Mouse (Mus musculus) bone marrow macrophage, adult 2 months (primary cell): ENCODE measurements around the gene Alas2. TPM values are rescaled to one million over a fixed set of nuclear protein-coding genes. Genes with fewer than 3 reads are reported as not detected.

ENCODE experiments used
- H3K27ac ChIP-seq: 2 replicates; pipeline ENCODE4 v1.5.1; 2012; ENCODE audit warnings: low read depth, low read length; ENCODE audit not compliant: insufficient read depth
- H3K4me1 ChIP-seq: 2 replicates; pipeline ENCODE4 v1.6.1; 2012; ENCODE audit warnings: low read length; ENCODE audit not compliant: control insufficient read depth, insufficient read depth
- H3K4me3 ChIP-seq: 2 replicates; pipeline ENCODE4 v1.5.1; 2012; ENCODE audit warnings: mild to moderate bottlenecking, low read length, moderate library complexity; ENCODE audit not compliant: insufficient read depth
- CTCF ChIP-seq: IDR thresholded peaks from 2 replicates; pipeline ENCODE4 v1.5.1; 2012; ENCODE audit warnings: low read depth, mild to moderate bottlenecking, low read length, moderate library complexity
- POLR2A ChIP-seq: IDR thresholded peaks from 2 replicates; pipeline ENCODE4 v1.6.1; 2012; ENCODE audit warnings: mild to moderate bottlenecking, low read depth, low read length, borderline replicate concordance
- polyA plus RNA-seq: library from polyadenylated mRNA; stranded (reverse); fragments of >200 nt; gene quantifications from 2 replicates; pipeline ENCODE4 v1.2.4, GENCODE M21; 2012; ENCODE audit not compliant: missing spikeins, insufficient read depth, insufficient read length

Alas2 gene
- polyA plus RNA-seq, 1 experiment = not detected

DNA sequence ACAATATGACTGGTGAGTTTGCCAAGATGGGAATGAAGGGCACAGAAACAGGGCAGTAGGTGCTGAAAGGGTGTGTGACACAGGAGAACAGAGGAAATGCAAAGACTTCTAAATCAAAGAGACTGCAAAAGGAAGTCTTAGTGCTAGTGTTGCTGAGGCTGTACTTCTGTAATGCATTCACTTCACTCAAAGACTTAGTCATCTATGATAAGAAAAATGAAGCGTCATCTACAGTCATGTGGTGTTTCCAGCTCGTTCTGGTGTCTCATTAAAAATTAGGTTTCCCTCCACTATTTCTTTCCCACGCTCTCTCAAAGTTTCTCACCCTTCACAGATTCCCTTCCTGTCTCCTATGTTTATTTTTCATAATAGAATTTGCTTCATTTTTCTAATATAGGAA, 6.9 kb downstream of the Alas2 start:
- Histone ChIP-seq H3K4me1 (no peaks in the 10 kb centered on the region), H3K4me3 (no peak overlapping the region), H3K27ac (no peak overlapping the region)
- TF ChIP-seq CTCF (no peak), POLR2A (no peak)

DNA sequence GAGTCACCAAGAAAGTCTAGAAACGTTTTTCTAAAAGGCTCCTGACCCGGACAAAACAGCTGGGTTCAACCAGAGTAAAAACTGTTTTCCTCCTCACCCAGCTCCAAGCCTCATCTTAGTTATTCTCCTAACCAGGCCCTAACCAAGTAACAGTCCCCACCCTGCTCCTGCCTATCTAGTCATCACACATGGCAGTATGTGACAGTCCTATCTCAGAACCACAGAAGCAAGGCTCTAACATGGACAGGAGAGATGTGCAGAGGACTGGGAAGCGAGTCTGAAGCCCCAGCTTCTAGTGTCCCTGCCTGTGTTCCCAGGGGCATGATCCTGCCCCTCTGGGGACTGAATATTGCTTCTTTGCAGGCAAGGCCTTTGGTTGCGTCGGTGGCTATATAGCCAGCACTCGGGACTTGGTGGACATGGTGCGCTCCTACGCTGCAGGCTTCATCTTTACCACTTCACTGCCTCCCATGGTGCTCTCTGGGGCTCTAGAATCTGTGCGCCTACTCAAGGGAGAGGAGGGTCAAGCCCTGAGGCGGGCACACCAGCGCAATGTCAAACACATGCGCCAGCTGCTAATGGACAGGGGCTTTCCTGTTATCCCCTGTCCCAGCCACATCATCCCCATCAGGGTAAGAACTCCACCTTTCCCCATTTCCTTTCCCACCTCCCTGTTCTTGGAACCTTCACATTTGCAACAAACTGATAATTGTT, 17.6 kb downstream of the Alas2 start:
- H3K27ac ChIP-seq = no peak overlapping the region
- TF ChIP-seq CTCF (no peak), POLR2A (no peak)
- H3K4me3 ChIP-seq = no peak overlapping the region
- H3K4me1 ChIP-seq = no peaks in the 10 kb centered on the region

DNA sequence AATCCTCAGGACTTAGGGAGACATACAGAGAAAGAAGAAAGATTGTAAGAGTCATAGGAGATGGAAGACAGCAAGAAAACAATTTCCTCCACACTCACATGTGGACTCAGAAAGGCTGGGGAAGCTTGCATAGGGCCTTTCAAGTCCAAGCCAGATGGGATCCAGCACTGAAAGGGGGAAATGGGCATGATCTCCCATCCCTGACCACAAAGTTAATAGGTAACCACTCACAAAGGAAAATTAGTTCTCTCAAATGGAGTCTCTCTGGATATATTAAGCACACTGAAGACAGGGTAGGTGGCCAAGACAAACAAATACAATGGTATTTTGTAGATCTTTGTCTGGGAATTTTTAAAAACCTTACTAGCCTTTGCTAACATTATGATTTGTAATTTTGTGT, 34.7 kb downstream of the Alas2 start:
- Histone ChIP-seq H3K4me3 (no peak overlapping the region), H3K4me1 (no peaks in the 10 kb centered on the region), H3K27ac (no peak overlapping the region)
- TF ChIP-seq CTCF = no peak
- no peak for TF ChIP-seq POLR2A

DNA sequence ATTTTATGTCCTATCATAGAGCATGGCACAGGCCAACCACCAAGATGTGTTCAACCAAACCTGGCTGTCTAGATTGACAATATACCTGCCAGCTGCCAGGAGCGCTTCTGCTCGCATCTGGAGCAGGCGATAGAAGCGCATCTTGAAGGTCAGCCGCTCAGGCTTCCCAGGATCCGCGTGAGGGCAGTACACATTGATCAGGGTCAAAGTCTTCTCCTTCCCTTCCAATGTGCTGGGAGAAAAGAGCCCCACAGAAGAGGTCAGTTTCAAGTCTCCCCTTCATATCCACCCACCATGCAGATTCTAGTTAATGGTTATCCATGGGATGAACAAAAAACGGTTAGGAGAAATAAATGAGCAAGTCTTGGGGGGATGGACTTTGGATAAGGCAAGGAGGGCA, 37.9 kb downstream of the Alas2 start:
- Histone ChIP-seq H3K27ac (no peak overlapping the region), H3K4me3 (no peak overlapping the region), H3K4me1 (no peaks in the 10 kb centered on the region)
- TF ChIP-seq POLR2A (no peak), CTCF (no peak)

DNA sequence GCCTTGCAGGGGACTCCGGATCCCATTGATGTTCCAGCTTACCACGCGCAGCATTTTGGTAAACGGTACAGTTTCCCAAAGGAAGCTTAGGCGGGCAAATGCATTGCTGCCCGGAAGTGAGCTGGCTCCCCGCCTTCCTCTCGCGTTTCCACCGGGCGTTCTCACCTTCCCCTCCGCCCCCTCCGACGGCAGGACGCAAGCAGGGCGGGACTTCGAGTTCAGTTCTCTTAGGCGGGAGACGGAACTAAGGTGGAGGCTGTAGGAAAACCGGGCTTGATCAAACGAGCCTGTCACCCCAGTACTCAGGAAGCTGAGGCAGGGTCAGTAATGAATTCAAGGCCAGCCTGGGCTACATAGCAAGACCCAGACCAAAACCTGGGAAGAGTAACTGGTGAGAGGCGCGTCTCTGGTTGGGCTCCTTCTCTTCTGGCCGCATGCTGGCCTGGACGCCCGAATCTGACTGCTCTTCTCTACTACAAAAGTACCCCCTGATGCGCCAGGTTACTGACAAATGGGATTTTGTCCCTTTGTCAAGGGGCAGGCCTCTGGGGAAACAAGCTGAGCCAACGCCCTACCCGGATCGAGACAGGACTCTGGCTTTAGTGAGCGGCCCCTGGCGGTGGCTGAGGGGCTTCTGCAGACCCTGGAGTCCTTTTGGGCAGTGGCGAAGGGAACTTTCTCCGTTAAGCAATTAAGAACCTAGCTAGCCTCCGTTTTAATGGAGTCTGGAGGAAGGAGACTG, 41.0 kb downstream of the Alas2 start, which contains the start of gene Pfkfb1:
TSS of gene Pfkfb1 (plus strand) at position 207 of the 742 bp plus-strand sequence.
- Histone ChIP-seq H3K4me1 (no peaks in the 10 kb centered on the region), H3K4me3 (peak within 1 kb of the TSS; percentile 71), H3K27ac (peak within 1 kb of the TSS; percentile 60)
- no peak for TF ChIP-seq POLR2A
- TF ChIP-seq CTCF = no peak

DNA sequence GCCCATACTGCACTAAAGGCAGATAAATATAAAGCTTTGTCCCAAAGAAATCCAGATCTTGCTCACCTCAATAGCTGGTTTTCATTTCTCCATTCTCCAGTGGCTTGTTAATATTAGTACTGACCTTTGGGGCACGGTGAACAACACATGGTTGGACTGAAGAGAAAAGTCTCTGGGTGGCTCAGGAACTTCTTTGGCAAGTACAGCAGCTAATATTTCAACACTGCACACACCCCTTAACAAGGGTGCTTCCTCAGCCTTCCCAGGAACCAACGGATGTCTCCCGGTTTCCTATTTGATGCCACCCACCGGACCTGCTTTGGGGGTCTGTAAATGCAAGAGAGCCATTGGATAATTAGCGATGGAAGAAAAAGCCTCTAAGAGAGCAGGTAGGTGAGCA, 42.5 kb downstream of the Alas2 start, which contains the start of gene Apex2:
TSS of gene Apex2 (minus strand) at position 173 of the 400 bp plus-strand sequence.
- peak within 1 kb of the TSS; percentile 71 for H3K4me3 ChIP-seq
- H3K4me1 ChIP-seq = no peaks in the 10 kb centered on the region
- no peak within 1 kb of the TSS for H3K27ac ChIP-seq
- no peak for TF ChIP-seq POLR2A
- no peak for TF ChIP-seq CTCF

DNA sequence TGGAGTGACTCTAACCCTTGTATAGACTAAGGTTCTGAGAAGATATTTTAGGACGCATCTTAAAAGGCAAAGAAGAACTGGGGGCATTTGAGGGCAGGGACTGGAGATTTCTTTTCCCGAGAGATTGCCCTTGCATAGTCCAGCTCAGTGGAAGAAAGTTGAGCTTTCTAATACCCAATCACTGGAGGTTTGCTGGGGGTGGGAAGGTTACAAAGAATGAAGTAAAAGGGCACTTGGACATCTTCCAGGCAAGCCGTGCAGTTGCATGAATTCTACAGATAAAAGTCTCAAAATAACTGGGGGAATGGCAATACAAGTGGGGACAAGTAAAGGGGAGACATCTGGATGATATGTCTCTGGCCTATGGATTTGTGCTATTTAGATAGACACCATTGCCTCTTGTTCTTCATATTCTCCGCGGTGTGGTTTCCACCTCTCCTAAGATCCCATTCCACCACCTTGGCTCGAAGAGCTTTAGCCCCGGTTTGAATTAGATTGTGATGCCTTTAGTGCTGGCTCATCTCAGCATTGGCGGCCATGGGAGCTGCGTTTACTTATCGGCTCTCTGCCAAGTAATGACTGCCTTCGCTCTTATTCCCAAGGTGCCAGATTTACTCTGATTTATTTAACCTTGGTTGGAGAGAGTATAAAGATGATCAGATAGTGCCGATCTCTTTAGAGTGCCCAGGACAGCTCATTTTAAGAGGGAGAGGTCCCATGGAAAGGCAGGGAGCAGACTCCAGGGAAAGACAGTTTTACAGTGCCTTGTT, 46.3 kb downstream of the Alas2 start:
- H3K4me3 ChIP-seq = no peak overlapping the region
- no peaks in the 10 kb centered on the region for H3K4me1 ChIP-seq
- TF ChIP-seq POLR2A (no peak), CTCF (no peak)
- H3K27ac ChIP-seq = no peak overlapping the region

DNA sequence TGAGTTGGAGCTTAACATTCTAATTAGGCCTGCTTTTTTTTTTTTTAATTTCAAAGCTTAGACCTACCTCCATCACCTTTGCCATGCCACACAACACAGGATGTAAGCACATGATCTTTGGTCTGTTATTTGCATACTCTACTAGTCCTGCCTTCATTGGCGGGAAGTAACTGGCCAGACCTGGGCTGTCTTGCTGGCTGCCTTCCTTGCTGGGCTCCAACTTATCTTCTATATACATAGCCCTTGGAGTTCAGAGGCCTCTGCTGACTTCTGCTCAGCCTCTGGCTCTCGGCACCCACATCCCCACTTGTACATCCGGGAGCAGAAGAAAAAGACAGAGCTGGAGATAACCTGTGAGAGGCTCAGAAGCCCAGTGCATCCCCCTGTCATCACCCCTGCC, 47.0 kb downstream of the Alas2 start:
- no peak for TF ChIP-seq POLR2A
- no peak for TF ChIP-seq CTCF
- Histone ChIP-seq H3K4me1 (no peaks in the 10 kb centered on the region), H3K4me3 (no peak overlapping the region), H3K27ac (no peak overlapping the region)

DNA sequence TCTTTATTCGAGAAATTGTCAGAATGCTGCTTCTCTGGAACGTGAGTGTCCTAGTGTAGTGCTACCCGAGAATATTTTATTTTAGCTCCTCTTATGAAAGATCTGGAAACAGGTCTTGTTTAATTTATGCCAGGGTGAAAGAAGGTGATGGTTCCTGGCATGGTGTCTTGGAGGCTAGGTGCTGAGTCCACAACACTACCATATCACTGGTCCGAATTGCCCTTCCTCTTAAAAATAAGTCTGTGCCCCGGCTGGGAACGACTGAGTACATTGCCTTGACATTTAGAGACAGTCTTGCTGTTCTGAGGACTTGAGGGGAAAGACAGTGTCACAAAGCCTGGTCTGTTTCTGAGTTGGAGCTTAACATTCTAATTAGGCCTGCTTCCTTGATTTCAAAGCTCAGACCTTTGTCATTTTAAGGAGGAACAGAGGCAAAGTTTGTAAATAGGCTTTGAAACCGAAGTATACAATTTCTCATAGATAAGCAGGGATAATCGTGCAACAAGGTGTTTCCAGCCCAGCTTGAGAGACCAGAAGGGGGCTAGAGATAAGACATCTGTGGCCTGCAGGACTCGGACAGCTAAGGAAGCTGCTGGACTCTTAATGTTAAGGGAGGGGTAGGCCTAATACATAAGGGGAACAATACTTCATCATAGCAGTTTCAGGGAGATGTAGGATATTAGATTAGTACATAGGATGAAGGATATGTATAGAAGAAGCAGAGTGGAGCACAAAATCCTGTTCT, 48.0 kb downstream of the Alas2 start:
- Histone ChIP-seq H3K4me1 (no peaks in the 10 kb centered on the region), H3K4me3 (no peak overlapping the region), H3K27ac (no peak overlapping the region)
- TF ChIP-seq CTCF = no peak

DNA sequence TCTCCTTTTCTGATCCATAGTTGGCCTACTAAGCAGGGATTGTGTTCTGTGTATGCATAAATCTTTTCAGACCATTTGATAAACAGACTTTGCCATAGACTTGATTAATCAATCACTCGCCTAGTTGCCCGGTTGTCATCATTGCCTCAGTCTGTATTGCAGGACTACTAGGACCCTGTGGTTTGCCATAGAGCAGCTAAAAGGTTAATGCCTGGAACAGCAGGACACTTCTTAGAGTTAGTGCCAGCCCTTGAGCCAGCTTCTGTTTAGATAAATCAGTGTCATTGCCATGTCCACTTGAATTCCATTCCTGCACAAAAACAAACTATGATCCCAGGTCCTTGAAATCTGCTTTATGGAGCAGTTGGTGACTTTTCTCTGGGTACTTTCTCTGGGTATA, 51.7 kb downstream of the Alas2 start:
- TF ChIP-seq POLR2A (no peak), CTCF (no peak)
- Histone ChIP-seq H3K27ac (no peak overlapping the region), H3K4me1 (no peaks in the 10 kb centered on the region), H3K4me3 (no peak overlapping the region)

Other genes starting within 250 kb of the Alas2 start
- 17.4 and 18.3 TPM in 2 replicates for gene Tmem29, start 88.2 kb upstream of the Alas2 start, polyA plus RNA-seq
- gene Pfkfb1, start 40.9 kb downstream of the Alas2 start, polyA plus RNA-seq = 4.0 and 7.0 TPM in 2 replicates
- gene Apex2, start 42.5 kb downstream of the Alas2 start, polyA plus RNA-seq = 9.4 and 12.0 TPM in 2 replicates
- gene Tro, start 110.2 kb downstream of the Alas2 start, polyA plus RNA-seq = not detected in 2 replicates